Mouse (Mus musculus): Measurements from ENCODE around the gene Nrxn2. TPM values are rescaled to one million over a fixed set of nuclear protein-coding genes. Genes with fewer than 3 reads are reported as not detected.

Nrxn2 gene
- polyA plus RNA-seq, 1 experiment from 2014 or later: 1.3 TPM

DNA sequence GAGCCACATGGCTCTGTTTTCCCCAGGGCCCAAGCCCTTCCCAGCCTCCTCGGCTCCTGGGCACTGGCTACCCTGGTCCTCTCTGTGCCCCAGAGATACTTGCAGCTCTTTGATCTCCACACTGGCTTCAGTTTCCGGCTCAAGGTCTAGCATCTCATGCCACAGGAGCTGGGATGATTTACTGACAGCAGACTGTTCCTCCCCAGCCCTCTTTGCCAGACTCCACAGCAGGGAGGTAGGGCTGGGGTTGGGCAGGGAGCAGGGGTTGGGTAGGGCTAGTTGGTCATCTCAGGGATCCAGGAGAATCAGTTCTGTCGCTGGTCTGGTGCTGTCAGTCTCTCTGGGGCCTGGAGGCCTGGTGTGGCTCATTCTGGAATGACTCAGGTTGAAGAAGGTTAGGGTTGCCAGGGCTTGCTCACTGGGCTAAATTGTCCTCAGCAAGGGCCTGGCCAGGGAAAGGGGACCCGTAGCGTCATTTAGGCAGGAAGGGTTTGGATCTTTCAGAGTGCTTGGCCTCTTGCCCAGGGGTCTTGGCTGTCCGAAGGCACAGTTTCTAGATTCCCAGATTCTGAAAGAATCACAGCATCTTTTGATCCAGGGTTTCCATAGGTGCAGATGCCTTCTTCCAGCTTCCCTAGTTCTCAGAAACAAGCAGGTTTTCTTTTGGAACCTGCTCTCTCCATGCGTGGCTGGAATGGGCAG is 28.4 kb downstream of the Nrxn2 start:
- TF ChIP-seq CTCF (IDR thresholded peaks at IDR 0.05; ENCODE audit: low read depth) (no peak), EP300 (optimal IDR thresholded peaks at IDR 0.05) (no peak)
- Histone ChIP-seq H3K4me1 (replicated peaks; ENCODE audit: control insufficient read depth, insufficient read depth) (no peaks in the 10 kb centered on the region), H3K4me3 (ENCODE audit: low read depth, low read length) (no peak overlapping the region), H3K36me3 (ENCODE audit: control insufficient read depth, insufficient read depth, low read length) (no peaks in the 10 kb centered on the region), H3K9me3 (ENCODE audit: control insufficient read depth, low read length) (no peaks in the 10 kb centered on the region), H3K27me3 (ENCODE audit: control insufficient read depth, insufficient read depth, low read length) (no peaks in the 10 kb centered on the region), H3K9ac (ENCODE audit: low read length) (no peak overlapping the region), H3K4me2 (replicated peaks; ENCODE audit: low read depth) (no peak overlapping the region), H3K27ac (replicated peaks) (no peak overlapping the region)
- no peak for DNase-seq (ENCODE audit: low spot score)
- WGBS: 56% methylated on average over 7 of the region's 7 CpGs
- ATAC-seq (ENCODE audit: low FRiP score, low TSS enrichment): no peak

- Histone ChIP-seq H3K9me3 (ENCODE audit: control insufficient read depth, low read length) (no peaks in the 10 kb centered on the region), H3K27me3 (ENCODE audit: control insufficient read depth, insufficient read depth, low read length) (no peaks in the 10 kb centered on the region), H3K27ac (replicated peaks) (no peak overlapping the region), H3K9ac (ENCODE audit: low read length) (no peak overlapping the region), H3K36me3 (ENCODE audit: control insufficient read depth, insufficient read depth, low read length) (no peaks in the 10 kb centered on the region), H3K4me3 (ENCODE audit: low read depth, low read length) (no peak overlapping the region), H3K4me2 (replicated peaks; ENCODE audit: low read depth) (no peak overlapping the region), H3K4me1 (replicated peaks; ENCODE audit: control insufficient read depth, insufficient read depth) (no peaks in the 10 kb centered on the region)
- ATAC-seq (ENCODE audit: low FRiP score, low TSS enrichment) (no peak), DNase-seq (ENCODE audit: low spot score) (no peak)
- 47% methylated on average over 5 of the region's 5 CpGs for WGBS
- TF ChIP-seq EP300 (optimal IDR thresholded peaks at IDR 0.05) (no peak), CTCF (IDR thresholded peaks at IDR 0.05; ENCODE audit: low read depth) (no peak)
Observed at GRCm38 (mm10) chr19:6448752-6449151, 30.2 kb downstream of the Nrxn2 start.

DNA sequence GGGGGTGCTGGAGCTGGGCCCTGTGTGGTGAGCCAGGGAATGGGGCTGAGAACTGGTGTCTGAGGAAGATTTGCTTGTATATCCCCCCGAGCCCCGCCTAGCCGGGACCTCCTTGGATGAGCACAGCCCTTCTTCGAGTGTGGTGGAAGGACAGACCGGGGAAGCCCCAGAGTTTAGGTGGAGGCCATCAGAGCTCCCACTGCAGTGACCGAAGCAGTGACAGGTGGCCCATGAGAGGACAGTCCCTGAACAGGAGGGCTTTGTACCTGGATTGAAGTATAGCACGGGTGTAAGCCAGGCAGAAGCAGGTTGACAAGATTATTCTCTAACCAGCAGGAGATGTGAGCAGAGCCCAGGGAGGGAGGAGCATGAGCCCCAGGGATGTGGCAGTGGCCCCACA is 31.3 kb downstream of the Nrxn2 start:
- WGBS: 69% methylated on average over 7 of the region's 7 CpGs

DNA sequence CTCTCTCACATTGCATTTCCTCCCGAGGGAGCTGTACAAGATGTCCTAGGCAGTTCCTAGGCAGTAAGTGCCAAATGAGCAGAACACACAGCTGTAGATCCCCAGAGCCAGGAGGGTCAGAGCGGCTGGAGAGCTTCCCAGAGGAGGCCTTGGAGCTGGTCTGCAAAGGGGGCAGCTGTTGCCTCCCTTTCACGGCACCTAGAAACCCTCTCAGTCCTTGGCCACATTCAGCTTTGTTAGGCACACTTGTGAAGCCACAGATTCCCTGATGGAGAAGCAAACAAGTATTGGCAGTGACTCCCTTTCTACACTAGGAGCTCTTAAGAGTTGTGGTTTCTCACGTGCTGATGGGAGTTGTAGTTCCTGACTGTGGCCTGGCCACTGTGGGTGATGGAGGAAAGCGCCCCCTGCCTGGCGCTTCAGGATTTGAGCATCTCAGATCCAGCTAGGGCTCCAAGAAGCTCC is 33.5 kb downstream of the Nrxn2 start:
- TF ChIP-seq CTCF (IDR thresholded peaks at IDR 0.05; ENCODE audit: low read depth) (peak; percentile 92), EP300 (optimal IDR thresholded peaks at IDR 0.05) (no peak)
- Histone ChIP-seq H3K27ac (replicated peaks) (peak overlapping the region; percentile 53), H3K9ac (ENCODE audit: low read length) (no peak overlapping the region)

More for the DNA sequence above, 31.3 kb downstream of the Nrxn2 start:
- TF ChIP-seq CTCF (IDR thresholded peaks at IDR 0.05; ENCODE audit: low read depth) (no peak), EP300 (optimal IDR thresholded peaks at IDR 0.05) (no peak)
- no peaks in the 10 kb centered on the region for H3K9me3 ChIP-seq (ENCODE audit: control insufficient read depth, low read length)
- H3K27me3 ChIP-seq (ENCODE audit: control insufficient read depth, insufficient read depth, low read length): no peaks in the 10 kb centered on the region
- H3K4me1 ChIP-seq (replicated peaks; ENCODE audit: control insufficient read depth, insufficient read depth): no peaks in the 10 kb centered on the region
- no peak for DNase-seq (ENCODE audit: low spot score)
- no peak overlapping the region for H3K9ac ChIP-seq (ENCODE audit: low read length)
- no peak overlapping the region for H3K4me2 ChIP-seq (replicated peaks; ENCODE audit: low read depth)
- H3K27ac ChIP-seq (replicated peaks): no peak overlapping the region
- H3K4me3 ChIP-seq (ENCODE audit: low read depth, low read length): no peak overlapping the region
- H3K36me3 ChIP-seq (ENCODE audit: control insufficient read depth, insufficient read depth, low read length): no peaks in the 10 kb centered on the region
- ATAC-seq (ENCODE audit: low FRiP score, low TSS enrichment): no peak

GRCm38 (mm10) chr19:6452672-6453310 is 34.3 kb downstream of the Nrxn2 start:
- TF ChIP-seq CTCF (IDR thresholded peaks at IDR 0.05; ENCODE audit: low read depth): no peak
- Histone ChIP-seq H3K27me3 (ENCODE audit: control insufficient read depth, insufficient read depth, low read length) (no peaks in the 10 kb centered on the region), H3K27ac (replicated peaks) (no peak overlapping the region), H3K4me1 (replicated peaks; ENCODE audit: control insufficient read depth, insufficient read depth) (no peaks in the 10 kb centered on the region), H3K4me2 (replicated peaks; ENCODE audit: low read depth) (no peak overlapping the region), H3K9ac (ENCODE audit: low read length) (no peak overlapping the region), H3K4me3 (ENCODE audit: low read depth, low read length) (no peak overlapping the region), H3K9me3 (ENCODE audit: control insufficient read depth, low read length) (no peaks in the 10 kb centered on the region), H3K36me3 (ENCODE audit: control insufficient read depth, insufficient read depth, low read length) (no peaks in the 10 kb centered on the region)
- DNase-seq (ENCODE audit: low spot score) (no peak), ATAC-seq (ENCODE audit: low FRiP score, low TSS enrichment) (no peak)
- WGBS: 43% methylated on average over 9 of the region's 9 CpGs

More for the DNA sequence above, 33.5 kb downstream of the Nrxn2 start:
- H3K4me3 ChIP-seq (ENCODE audit: low read depth, low read length): no peak overlapping the region
- no peaks in the 10 kb centered on the region for H3K27me3 ChIP-seq (ENCODE audit: control insufficient read depth, insufficient read depth, low read length)
- H3K4me2 ChIP-seq (replicated peaks; ENCODE audit: low read depth): no peak overlapping the region
- no peaks in the 10 kb centered on the region for H3K36me3 ChIP-seq (ENCODE audit: control insufficient read depth, insufficient read depth, low read length)
- DNase-seq (ENCODE audit: low spot score) (peak; percentile 86), ATAC-seq (ENCODE audit: low FRiP score, low TSS enrichment) (peak; percentile 89)
- 14% methylated on average over 6 of the region's 6 CpGs for WGBS
- H3K4me1 ChIP-seq (replicated peaks; ENCODE audit: control insufficient read depth, insufficient read depth): no peaks in the 10 kb centered on the region
- H3K9me3 ChIP-seq (ENCODE audit: control insufficient read depth, low read length): no peaks in the 10 kb centered on the region

DNA sequence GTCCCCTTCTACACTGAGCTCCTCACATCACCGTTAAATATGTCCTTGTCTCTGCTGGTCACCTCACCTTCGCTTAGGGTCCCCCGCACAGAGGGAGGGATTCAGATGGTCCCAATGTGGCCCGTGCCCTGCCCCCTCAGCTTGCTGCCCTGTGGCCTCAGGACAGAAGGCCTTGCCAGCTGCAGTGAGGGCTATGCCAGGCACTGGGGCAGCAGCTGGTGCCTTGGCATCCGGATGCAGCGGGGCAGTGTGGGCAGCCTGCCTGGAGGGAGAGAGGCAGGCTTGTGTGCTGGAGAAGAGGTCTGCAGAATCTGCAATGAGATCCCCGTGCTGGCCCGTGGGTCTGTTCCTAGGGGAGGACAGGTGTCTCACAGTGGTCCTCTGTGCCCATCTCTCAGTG is 34.8 kb downstream of the Nrxn2 start:
- Histone ChIP-seq H3K9me3 (ENCODE audit: control insufficient read depth, low read length) (no peaks in the 10 kb centered on the region), H3K27ac (replicated peaks) (no peak overlapping the region), H3K4me1 (replicated peaks; ENCODE audit: control insufficient read depth, insufficient read depth) (no peaks in the 10 kb centered on the region), H3K4me3 (ENCODE audit: low read depth, low read length) (no peak overlapping the region), H3K27me3 (ENCODE audit: control insufficient read depth, insufficient read depth, low read length) (no peaks in the 10 kb centered on the region), H3K4me2 (replicated peaks; ENCODE audit: low read depth) (no peak overlapping the region), H3K36me3 (ENCODE audit: control insufficient read depth, insufficient read depth, low read length) (no peaks in the 10 kb centered on the region), H3K9ac (ENCODE audit: low read length) (no peak overlapping the region)
- no peak for DNase-seq (ENCODE audit: low spot score)
- ATAC-seq (ENCODE audit: low FRiP score, low TSS enrichment): no peak
- no peak for TF ChIP-seq CTCF (IDR thresholded peaks at IDR 0.05; ENCODE audit: low read depth)
- TF ChIP-seq EP300 (optimal IDR thresholded peaks at IDR 0.05): no peak
- WGBS: 79% methylated on average over 8 of the region's 8 CpGs
